Mouse (Mus musculus): ENCODE measurements at regions not wholly inside any gene's neighbourhood (a gene's known extent, or its start where the extent isn't known, plus 50 kb on each side); places are given as distances from the start of the nearest gene placed in this dataset.

GRCm38 (mm10) chr12:12580763-12581178 lies 318.8 kb downstream of the Fam49a start:
- TF ChIP-seq EP300 (IDR thresholded peaks at IDR 0.05; ENCODE audit: low read depth): no peak
- TF ChIP-seq CTCF (IDR thresholded peaks at IDR 0.05; ENCODE audit: low read depth): no peak

All from liver, postnatal 0 days (tissue).